Mouse (Mus musculus) ES-E14 (cell line): ENCODE measurements around the gene Zfp704.

ENCODE experiments used
- CHD2 ChIP-seq: IDR thresholded peaks from 2 replicates; pipeline ENCODE4 v1.6.1; 2014; ENCODE audit warnings: mild to moderate bottlenecking, low read depth, low read length, inconsistent platforms
- HCFC1 ChIP-seq: IDR thresholded peaks from 2 replicates; pipeline ENCODE4 v1.6.1; 2012; ENCODE audit warnings: low read length, inconsistent platforms, borderline replicate concordance; ENCODE audit not compliant: insufficient read depth
- MAFK ChIP-seq: IDR thresholded peaks from 2 replicates; pipeline ENCODE4 v1.6.1; 2014; ENCODE audit warnings: mild to moderate bottlenecking, low read depth, low read length, inconsistent platforms; ENCODE audit not compliant: insufficient read depth
- ZC3H11A ChIP-seq: IDR thresholded peaks from 2 replicates; pipeline ENCODE4 v1.6.1; 2012; ENCODE audit warnings: low read depth, mild to moderate bottlenecking, inconsistent platforms, low read length, borderline replicate concordance
- ZNF384 ChIP-seq: IDR thresholded peaks from 2 replicates; pipeline ENCODE4 v1.6.1; 2012; ENCODE audit warnings: low read depth, low read length, inconsistent platforms

DNA sequence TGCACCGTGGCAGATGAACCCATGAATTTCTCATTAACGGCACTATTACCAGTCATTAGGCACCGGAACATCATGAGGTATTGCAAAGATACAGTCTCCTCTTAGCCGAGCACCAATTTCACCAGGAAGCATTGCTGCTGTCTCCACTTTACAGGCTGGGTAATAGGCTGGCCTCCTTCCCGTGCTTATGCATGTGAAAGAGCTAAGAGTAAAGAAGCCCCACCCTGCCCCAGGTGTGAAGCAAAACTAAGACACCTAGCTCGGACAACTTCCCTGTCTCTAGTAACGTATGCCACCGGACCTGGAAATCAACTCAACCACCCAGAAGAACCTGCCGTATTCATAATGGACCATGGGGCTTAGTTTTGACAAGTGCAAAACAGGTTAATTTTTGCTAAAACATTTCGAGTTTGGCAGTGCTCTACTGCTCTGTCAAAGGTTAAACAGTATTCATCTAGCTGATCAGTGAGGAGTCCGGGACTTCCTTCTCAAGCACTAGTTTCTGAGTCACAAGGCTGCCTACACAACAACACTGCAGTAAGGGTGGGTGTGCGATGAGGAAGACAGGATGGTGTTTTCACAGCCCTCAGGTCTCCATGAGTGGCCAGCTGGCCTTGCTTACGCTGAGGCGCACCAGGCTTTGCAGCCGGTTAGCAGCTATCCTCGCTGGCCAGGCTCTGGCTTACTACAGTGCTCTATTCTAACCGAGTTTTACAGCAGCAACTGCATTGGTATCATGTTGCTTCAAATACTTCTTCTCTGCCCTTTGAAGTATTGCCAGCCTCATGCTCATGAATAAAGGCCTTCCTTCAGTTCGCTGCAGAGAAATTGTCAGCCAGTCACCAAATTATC is 86.6 kb downstream of the Zfp704 start:
- TF ChIP-seq ZNF384: no peak
- TF ChIP-seq ZC3H11A: no peak
- no peak for TF ChIP-seq MAFK
- no peak for TF ChIP-seq HCFC1
- no peak for TF ChIP-seq CHD2
